Mouse (Mus musculus) regulatory T cell (primary cell): ENCODE results near the gene Mef2a.
"Not testable (repeated sequence)": the region's sequence is repeated elsewhere in the genome, so short reads cannot be mapped to it uniquely, and the experiment has no call there.

ENCODE experiments used
- in situ Hi-C: fragments of 300-600 bp; cut with MboI, MseI; formaldehyde crosslinking; loops from one replicate; pipeline ENCODE4 v1.15.1; 2025; ENCODE audit warnings: high pct_unique_total_duplicates

Gene Mef2a

GRCm38 (mm10) chr7:67371351-67371890, 1.2 kb downstream of the Mef2a start:
- in situ Hi-C loops = no loop called here

DNA sequence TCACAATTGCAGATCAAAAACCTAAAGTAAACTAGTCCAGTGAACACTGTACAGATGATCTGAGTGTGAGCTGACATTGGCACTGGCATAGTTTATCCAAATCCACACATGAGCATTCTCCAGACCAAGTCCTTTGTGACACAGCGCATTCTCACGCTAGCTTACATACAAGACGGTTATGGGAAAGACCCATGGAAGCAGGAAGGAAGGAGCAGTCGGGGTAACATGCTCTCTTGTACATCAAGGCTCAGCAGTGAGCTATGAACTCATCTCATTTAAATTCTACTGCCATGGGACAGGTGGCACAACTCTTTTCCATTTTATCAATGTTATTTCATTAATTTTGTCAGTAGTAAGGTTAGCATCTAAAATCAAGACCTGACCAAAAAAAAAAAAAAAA, 3.0 kb downstream of the Mef2a start:
- in situ Hi-C loops = no loop called here

- in situ Hi-C loops = no loop called here
Observed at GRCm38 (mm10) chr7:67368394-67368793, 4.3 kb downstream of the Mef2a start.

GRCm38 (mm10) chr7:67360588-67360987, 12.1 kb downstream of the Mef2a start:
- in situ Hi-C loops = no loop called here

DNA sequence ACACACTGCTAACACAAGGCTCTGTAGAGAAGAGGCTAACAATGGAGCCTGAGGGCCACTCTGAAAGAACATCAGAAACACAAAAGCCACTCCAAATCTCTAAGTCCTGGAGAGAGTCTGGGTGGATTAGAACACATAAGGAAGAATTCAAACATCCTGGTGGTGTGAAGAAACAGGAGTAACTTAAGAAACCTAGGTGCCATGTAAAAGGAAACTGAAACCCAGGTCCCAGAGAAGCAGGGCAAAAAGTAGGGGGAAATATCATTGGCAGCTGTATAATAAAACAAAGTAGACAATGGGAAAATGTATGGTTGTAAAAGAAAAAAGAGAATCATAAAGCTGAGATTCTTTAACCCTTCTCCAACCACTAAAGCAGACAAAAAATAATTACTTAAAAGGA, 12.8 kb downstream of the Mef2a start:
- in situ Hi-C loops = loop anchor here (5.0 kb wide), 1 partner anchor 272 kb away; no protein-coding TSS in a partner anchor

DNA sequence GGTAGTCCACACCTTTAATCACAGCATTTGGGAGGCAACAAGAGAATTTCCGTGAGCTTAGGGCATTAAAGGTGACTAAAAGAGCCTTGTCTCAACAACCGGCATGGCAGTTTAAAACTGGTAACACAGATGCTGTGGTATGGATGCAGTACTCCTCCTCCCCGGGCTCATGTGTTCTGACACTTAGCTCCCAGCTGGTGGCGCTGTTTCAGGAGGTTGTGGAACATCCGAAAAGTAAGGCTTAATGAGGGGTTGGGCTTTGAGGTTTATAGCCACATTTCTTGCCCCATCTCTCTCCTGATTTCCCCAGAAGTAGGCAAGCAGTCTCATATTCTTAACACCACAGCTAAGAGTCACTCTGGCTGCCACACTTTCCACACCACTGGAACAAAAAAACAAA, 16.8 kb downstream of the Mef2a start:
- in situ Hi-C loops = loop anchor here (5.0 kb wide), 1 partner anchor 276 kb away; no protein-coding TSS in a partner anchor

DNA sequence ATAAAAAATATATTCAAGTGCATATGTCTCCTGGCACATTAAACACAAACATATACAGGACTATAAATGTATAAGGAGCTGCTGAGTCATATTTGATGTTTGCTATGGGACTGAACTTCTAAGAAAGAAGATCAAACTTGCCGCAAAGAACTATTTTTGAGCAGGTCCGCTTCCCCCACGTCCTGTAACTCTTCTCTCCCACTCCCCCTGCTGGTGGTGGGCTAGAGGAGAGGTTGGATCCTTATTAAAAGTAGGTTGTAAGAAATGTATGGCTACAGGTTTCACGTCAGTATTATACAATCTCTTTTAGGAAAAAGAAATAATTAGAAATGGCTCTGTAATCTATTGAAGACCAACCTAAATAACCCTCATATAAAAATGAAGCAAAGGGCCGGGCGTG, 19.0 kb downstream of the Mef2a start:
- in situ Hi-C loops = no loop called here

- in situ Hi-C loops = no loop called here
Observed at GRCm38 (mm10) chr7:67352989-67353388, 19.7 kb downstream of the Mef2a start.

DNA sequence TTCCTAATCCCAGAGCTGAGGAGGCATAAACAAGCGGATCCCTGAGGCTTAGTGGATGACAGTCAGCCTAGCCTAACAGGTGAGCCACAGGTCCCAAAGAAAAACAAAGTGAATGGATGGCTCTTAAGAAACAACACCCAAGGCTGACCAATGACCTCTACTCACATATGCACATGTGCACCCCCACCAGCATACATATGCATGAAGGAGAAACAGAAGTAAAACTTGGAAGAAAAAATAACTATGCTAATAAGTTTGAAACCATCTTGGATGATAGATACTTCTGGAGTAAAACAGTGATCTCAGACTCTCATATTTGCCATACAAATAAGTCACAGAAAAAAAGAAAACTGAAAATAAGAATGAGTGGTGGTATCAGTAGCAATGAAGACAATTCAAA, 28.2 kb downstream of the Mef2a start:
- in situ Hi-C loops = loop anchor here (25.0 kb wide), 1 partner anchor 107 kb away; no protein-coding TSS in a partner anchor

DNA sequence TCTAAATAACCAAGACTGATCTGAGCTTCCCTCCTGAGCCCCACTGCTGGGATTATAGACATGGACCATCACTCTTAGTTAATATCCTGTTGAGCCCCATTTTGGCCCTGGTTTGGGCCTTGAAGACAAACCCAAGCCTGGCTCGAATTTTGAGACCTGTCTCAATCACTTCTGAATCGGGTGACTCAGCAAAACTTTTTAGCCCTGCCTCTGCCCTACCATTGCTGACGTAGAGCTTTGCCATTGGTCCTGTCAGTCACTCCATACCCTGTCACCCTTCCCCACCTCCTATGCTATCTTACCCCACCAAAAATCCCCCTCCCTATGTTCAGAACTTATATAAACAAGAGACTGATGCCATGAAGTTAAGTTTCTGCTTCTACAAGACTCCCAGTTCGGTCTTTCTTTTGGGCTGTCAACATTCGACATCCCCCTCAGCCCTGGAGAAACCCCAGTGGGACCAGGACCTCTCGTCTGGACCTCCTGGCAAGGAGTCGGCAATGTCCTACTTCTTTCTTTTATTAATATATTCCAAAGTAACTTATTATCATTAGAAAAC, 30.5 kb downstream of the Mef2a start:
- in situ Hi-C loops = loop anchor here (25.0 kb wide), 1 partner anchor 105 kb away; no protein-coding TSS in a partner anchor

DNA sequence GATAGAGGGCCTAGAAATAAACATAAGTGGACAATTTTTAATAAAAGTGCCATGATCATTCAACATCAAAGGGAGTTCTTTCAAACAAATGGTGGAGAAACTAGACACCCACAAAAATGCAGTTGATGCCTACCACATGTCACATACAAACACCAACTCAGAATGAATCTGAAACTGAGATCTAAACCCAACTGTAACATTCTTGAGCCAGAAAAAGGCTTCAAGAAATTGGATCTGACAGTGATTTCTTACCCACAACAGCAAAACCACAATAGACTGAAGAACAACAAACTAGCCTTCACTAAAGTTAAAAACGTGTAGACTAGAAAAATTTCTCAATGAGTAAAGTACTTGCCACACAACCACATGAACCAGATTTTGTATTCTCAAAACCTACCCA, 52.3 kb downstream of the Mef2a start:
- in situ Hi-C loops = no loop called here

GRCm38 (mm10) chr7:67318697-67319096, 54.0 kb downstream of the Mef2a start:
- in situ Hi-C loops = no loop called here

GRCm38 (mm10) chr7:67313200-67313599, 59.5 kb downstream of the Mef2a start:
- in situ Hi-C loops = no loop called here

DNA sequence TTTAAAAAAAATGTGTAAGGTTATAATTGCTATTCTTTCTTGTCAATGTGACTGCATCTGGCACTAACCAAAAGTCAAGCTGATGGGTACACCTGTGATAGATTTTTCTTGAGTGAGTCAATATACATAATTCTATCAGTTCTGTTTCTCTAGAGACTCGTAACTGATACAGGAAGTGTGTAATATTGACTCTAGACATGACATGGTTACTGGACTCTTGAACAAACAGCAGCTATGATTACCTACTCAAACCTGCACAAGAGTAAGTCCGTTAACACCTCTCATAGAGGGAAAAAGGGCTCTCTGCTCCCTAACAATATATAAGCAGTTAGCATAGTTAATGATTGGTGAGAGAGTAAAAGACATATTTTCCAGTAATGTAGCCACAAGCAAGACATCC, 62.5 kb downstream of the Mef2a start:
- in situ Hi-C loops = no loop called here

DNA sequence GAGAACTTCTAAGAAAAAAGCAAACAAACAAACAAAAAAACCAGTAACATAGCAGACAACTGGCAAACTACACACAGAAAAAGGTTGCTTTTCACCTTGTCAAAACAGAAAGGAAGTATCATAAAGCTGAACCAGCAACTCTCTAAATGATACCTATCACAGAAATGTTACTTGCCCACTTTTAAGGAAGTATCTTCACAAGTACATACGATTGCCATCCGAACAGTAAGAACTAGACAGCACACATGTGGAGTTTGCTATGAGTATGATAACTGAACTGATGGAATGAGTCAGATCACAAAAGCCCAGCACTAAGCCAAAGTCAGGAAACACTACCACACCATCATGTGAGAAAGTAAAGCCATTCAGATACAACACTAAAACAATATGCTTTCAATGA, 64.6 kb downstream of the Mef2a start:
- in situ Hi-C loops = no loop called here

DNA sequence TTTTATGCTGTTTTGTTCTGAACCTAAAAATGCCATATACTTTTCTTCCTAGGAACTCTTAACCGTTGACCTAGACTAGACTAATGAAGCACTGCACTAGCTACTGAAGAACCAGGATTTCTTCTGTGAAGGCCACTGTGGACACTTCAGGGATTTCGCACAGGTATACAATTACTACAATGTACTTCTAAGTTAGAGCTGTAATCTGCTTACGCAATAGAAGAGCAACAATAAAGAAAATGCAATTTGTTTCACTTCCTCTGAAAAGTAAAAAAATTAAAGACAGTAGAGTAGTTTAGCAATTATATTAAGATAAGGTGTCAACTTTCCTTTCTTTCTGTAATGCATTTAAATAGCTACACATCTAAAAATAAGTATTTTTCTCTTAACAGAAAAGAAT, 65.6 kb downstream of the Mef2a start:
- in situ Hi-C loops = no loop called here

DNA sequence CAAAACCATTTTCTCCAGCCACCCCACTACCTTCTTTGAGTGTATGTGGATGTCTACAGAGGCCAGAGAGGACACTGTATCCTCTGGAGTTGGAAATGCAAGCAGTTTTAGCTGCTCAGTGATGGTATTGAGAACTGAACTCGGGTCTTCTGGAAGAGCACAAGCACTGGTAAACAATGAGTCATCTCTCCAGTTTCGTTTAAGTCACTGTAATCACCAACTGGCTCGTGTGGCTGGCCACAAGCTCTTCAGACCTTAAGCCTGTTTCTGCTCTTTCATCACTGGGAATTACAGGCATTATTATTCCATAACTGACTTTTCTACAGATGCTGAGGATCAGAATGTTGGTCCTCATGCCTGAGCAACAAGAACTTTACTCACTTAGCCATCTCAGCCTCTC, 67.7 kb downstream of the Mef2a start:
- in situ Hi-C loops = no loop called here

DNA sequence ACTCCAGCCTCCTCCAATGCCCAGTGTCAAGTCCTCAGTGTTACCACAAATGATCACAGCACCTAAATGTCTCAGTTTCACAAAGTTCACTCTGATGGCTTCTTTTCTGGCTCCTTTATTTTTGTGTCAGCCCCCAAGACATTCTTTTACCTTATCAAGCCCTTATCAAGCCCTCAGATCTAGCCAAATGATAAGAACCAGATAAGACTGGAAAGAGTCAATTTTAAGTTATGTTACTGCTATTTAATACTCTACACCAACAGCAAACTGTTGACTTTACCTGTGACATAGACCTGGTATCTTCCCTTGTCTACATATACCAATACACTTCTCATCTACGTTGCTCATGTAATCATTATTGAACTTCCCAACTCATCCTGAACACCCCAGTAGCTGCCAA, 76.2 kb downstream of the Mef2a start:
- in situ Hi-C loops = no loop called here

DNA sequence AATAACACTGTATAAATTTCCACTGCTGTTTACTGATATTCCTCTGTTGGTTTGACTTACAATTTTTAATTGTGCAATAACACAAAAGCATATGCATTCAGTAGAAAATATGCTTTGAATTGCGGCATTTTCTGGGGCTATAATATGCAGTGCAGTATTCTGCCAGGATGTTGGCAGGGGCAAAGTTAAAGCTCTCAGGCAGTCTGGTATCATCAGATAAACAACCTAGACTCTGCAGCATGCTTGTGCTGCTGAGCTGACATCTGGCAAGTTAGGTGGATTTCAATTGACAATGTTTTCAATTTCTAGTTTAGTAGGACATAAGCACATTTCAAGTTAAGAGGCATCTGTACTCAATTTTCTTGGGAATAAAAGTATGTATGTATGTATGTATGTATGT, 81.3 kb downstream of the Mef2a start:
- in situ Hi-C loops = no loop called here

GRCm38 (mm10) chr7:67287456-67287855, 85.2 kb downstream of the Mef2a start:
- in situ Hi-C loops = no loop called here

GRCm38 (mm10) chr7:67283581-67283980, 89.1 kb downstream of the Mef2a start:
- in situ Hi-C loops = no loop called here

GRCm38 (mm10) chr7:67270447-67270846, 102.2 kb downstream of the Mef2a start:
- in situ Hi-C loops = not testable (repeated sequence)

- in situ Hi-C loops = no loop called here
Observed at GRCm38 (mm10) chr7:67259828-67260563, 112.7 kb downstream of the Mef2a start.
